Comparison of ENCODE assay signal across 9 mouse cellular contexts in the genomic region with DNA sequence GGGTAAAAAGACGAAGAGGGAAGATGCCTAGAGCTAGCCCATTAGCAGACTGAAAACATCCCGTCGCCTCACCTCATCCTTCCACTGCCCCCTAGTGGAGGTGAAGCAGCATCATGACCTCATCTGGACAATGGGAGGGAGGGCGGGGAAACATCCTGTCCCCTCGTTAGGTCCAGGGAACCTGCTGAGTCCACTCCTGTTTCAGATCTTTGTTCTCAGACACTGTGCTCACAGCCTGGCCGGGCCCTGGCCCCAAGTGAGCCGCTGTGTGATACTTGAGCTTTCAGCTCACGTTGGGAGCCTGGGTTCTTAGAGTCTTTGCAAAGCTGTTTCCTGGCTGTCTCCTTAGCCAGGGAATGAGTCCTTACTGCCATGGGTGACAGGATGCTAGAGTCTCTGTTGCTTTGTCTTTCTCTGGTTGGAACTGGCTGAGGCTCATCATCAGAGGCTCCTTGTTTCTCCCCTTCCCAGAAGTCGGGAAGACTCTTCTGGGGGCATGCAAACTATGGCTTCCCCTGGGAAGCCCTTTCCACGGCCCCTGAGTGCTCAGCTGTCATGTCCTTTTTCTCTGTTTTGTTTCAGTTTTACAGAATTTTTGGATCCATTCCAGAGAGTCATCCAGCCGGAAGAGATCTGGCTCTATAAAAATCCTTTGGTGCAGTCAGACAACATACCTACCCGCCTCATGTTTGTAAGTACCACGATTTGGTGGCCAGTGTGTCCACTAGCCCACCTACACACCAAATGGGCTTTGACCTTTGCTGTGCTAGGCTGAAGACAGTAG. TPM values are rescaled to one million over a fixed set of nuclear protein-coding genes. Genes with fewer than 3 reads are reported as not detected.
A peak's percentile ranks its signal among the peaks of the same experiment; 100 is the strongest.
DNase-seq lines count a peak whose midpoint lies in the region; ATAC-seq lines count a peak whose summit lies in the region.
"Had no signal": no experiment of that assay in that cellular context is flagged by ENCODE, and none has a peak within 500 bp of the region (broad histone marks: within the 10 kb centered on the region; RNA-seq: fewer than 3 reads in every experiment).

No protein-coding gene starts in this region.

- whole genome bisulfite sequencing in midbrain, embryonic 11.5 days: 35% methylated on average over 13 of the region's 13 CpGs
- WGBS in midbrain, embryonic 16.5 days: 20% methylated on average over 13 of the region's 13 CpGs

- peak overlapping the region; percentile 38; the same call in 1 of the 2 replicates for H3K9ac ChIP-seq in midbrain, embryonic 11.5 days (ENCODE audit: low read length)
- no peak overlapping the region for H3K9ac ChIP-seq in midbrain, embryonic 16.5 days (ENCODE audit: low read depth, low read length)

- intact Hi-C loops in heart, postnatal 10 days (cut with DNase I): loop anchor here (1.0 kb wide), 1 partner anchor 447 kb away; no protein-coding TSS in a partner anchor

- no peak overlapping the region for H3K4me3 ChIP-seq in midbrain, embryonic 11.5 days (ENCODE audit: low read depth, low read length)
- H3K4me3 ChIP-seq in midbrain, embryonic 16.5 days (ENCODE audit: low read depth, low read length): no peak overlapping the region

- peaks cover 4% of the 10 kb centered on the region for H3K4me1 ChIP-seq in midbrain, embryonic 11.5 days (ENCODE audit: control insufficient read depth, insufficient read depth, low read length)
- no peaks in the 10 kb centered on the region for H3K4me1 ChIP-seq in midbrain, embryonic 16.5 days (ENCODE audit: control insufficient read depth, insufficient read depth, low read length)

- H3K36me3 ChIP-seq in midbrain, embryonic 11.5 days (ENCODE audit: control insufficient read depth, insufficient read depth, low read length): no peaks in the 10 kb centered on the region
- H3K36me3 ChIP-seq in midbrain, embryonic 16.5 days (ENCODE audit: control insufficient read depth, insufficient read depth, low read length): no peaks in the 10 kb centered on the region

- no peak overlapping the region for H3K27ac ChIP-seq in midbrain, embryonic 11.5 days (ENCODE audit: low read depth, low read length)
- no peak overlapping the region; the same call in 1 of the 2 replicates for H3K27ac ChIP-seq in midbrain, embryonic 16.5 days (ENCODE audit: low read length)

- ATAC-seq in midbrain, embryonic 11.5 days (ENCODE audit: low FRiP score): peak; percentile 54
- no peak for ATAC-seq in midbrain, embryonic 16.5 days

- DNase-seq in cerebellum, adult 11-12 months: peak; percentile 8
- no peak for DNase-seq in cerebellum, adult 8-10 months
- peak; percentile 89 for DNase-seq in midbrain, embryonic 11.5 days (ENCODE audit: low spot score, missing footprints)
- peak; percentile 16 to 41 for DNase-seq in heart, postnatal 10 days
- DNase-seq in lung, postnatal 25 days (ENCODE audit: low spot score): peak; percentile 21
- DNase-seq in urinary bladder, postnatal 4 days (ENCODE audit: low spot score in 2 of 2): no peak
- no peak for DNase-seq in natural killer cell, adult 2 months (ENCODE audit: low spot score in 2 of 2)

- no peaks in the 10 kb centered on the region for H3K27me3 ChIP-seq in midbrain, embryonic 11.5 days (ENCODE audit: control insufficient read depth, insufficient read depth, low read length)
- H3K27me3 ChIP-seq in midbrain, embryonic 16.5 days (ENCODE audit: control insufficient read depth, insufficient read depth, low read depth, low read length): no peaks in the 10 kb centered on the region

- no peaks in the 10 kb centered on the region for H3K9me3 ChIP-seq in midbrain, embryonic 11.5 days (ENCODE audit: control insufficient read depth, low read length)
- no peaks in the 10 kb centered on the region for H3K9me3 ChIP-seq in midbrain, embryonic 16.5 days (replicated peaks; ENCODE audit: control insufficient read depth, low read length, poor library complexity, severe bottlenecking)

- H3K4me2 ChIP-seq in midbrain, embryonic 11.5 days: no peak overlapping the region
- H3K4me2 ChIP-seq in midbrain, embryonic 16.5 days (ENCODE audit: low read length): no peak overlapping the region

RNA-seq across cellular contexts. Expression of a gene that starts 50.4 kb away (rescaled TPM):
- polyA plus RNA-seq in midbrain, embryonic 11.5 days (2014; fragmentation: Nextera tagmentation; extraction: Ambion mirVana): 4.5 TPM in 2 replicates
- 11.6 and 11.9 TPM in 2 replicates for polyA plus RNA-seq in midbrain, embryonic 16.5 days (2015; fragmentation: Nextera tagmentation; extraction: Ambion mirVana)
- total RNA-seq in heart, postnatal 10 days (2021): under 1 TPM in 1 of 2 experiments, not detected in 1; 0.29 TPM
- polyA plus RNA-seq: C2C12 had no signal

Comparison
In these comparisons a context has a peak if more than half of its experiments do, and no peak if none do; other contexts are left out.
1. DNase-seq: peak in cerebellum, adult 11-12 months (single experiment), midbrain, embryonic 11.5 days (single experiment), heart, postnatal 10 days (2 of 2) and lung, postnatal 25 days (single experiment); none in cerebellum, adult 8-10 months (single experiment), urinary bladder, postnatal 4 days (0 of 2) and natural killer cell, adult 2 months (0 of 2).